Mouse (Mus musculus) c-Kit-positive CD71-positive TER-119-positive erythroid progenitor cells, embryonic 14.5 days (primary cell): ENCODE results near the gene Tmprss7.

ENCODE experiments used
- DNase-seq: peaks from one replicate; pipeline ENCODE4 v3.0.0-alpha.2; 2013; ENCODE audit warnings: low spot score

The Tmprss7 gene

DNA sequence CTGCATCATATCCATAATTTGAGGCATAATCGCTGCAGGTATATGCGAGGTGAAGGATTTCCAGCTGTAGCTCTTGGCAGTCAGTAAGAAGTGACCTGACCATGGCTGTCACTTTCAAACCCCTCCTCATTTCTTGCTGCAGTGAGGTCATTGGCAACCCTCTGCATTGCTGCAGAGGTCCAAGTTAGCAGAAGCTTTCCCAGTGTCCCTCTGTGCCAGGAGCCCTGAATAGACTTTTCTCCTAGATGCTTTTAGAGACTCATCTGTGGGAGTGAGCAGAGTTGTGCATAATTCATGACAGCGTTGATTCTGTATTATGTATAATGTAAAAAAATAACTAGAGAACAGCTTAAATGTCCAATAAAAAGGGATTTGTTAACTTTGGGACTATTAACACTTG is 8.2 kb downstream of the Tmprss7 start:
- DNase-seq: no peak

DNA sequence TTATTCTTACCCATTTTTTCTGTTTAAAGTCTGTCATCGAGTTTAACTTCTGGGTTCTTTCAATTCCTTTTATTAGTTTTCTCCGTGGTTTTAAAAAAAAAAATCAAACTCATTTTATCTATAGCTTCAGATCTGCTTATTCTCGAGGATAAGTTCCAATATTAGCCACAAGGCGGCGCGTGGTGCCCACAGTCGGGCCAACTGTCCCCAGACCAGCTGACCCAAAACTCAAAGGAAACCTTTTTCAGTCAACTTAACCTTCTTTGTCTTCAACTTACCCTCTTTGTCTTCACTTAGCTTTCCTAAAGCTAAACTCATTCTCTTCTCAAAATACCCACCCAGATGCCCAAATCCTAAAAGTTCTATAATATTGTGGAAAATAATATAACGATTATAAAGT is 8.6 kb downstream of the Tmprss7 start:
- peak; percentile 12 for DNase-seq

DNA sequence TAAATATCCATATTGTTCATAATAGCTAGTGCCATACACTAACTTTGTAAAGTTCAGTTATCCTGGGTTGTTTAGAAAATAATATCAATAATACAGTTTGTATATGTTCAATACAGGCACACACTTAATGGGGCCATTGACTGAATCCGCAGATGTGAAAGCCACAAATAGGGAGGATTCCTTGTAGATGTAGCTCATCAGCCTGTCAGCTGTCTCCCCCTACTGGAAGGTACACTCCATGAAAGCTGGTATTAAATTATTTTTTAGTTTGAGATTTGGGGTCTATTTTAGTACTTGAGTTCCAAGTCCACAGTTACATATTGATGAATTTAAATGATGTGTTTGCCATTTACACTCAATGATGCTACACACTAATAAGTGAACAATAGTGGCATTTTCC is 17.0 kb downstream of the Tmprss7 start:
- no peak for DNase-seq

DNA sequence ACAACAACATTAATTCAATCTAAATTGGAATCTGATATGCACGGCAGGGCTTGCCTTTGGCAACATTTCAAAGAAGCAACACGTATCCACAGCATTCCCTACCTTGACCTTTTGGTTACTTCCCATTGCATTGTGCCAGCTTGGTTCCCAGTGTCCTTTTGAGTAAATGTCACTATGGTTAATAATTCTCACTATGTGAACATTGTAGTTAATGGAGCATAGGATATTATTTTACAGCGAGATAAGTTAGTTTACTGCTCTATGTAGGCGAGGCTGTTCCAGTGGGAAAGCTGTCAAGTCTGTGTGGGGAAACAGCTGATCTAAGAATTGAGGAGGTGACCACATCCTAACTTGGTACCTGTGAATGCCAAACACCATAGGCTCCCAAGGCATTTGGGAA is 23.5 kb downstream of the Tmprss7 start:
- DNase-seq: no peak

DNA sequence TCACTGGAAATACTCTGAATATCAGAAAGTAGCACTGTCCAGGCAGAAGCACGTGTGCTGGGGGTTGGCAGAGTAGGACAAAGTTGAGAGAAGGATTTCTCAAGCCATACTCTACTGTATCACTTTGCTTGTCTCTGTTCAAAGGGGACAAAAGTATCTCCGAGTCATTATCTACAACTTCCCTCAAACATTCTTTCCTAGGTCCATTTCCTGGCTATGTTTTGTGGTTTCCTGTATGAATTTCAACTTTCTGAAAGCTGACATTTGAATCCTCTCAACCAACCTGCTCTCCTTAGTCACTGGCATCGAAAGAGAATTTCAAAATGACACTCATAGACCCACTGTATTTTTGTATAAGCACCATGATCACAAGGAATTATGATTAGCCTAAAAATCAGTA is 25.3 kb downstream of the Tmprss7 start:
- DNase-seq: no peak

DNA sequence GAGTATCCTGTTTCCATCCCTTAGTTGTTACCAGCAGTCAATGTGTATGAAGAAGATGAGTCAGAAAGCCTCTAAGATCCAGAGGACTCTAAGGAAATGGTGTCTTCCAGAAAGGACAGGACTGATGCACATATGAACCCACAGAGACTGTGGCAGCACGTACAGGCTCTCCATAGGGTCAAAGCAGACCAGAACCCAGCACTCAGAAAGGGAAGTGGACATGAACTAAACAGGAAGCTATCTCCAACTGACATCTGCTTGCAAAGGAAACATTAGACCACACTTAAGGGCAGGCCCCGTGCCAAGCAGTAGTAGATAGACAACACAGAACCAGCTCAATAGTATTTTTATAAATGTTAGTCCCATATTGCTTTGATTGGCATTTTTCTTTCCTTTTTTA is 27.3 kb downstream of the Tmprss7 start:
- no peak for DNase-seq

DNA sequence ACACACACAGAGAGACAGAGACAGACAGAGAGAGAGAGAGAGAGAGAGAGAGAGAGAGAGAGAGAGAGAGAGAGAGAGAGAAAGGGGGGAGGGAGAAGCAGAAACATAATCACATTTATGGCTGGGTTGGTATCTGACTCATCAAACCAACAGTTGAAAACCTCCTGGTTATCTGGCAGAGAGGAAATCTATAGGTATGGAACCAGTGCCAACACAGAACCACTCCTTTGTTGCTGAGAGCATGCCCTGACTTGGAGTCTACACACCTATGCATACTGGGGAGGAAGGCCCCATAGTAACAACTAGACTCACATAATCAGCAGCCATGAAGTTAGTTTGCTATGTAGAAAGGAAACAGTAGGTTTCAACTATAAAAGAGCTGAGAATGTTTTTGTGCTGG is 31.1 kb downstream of the Tmprss7 start:
- no peak for DNase-seq

DNA sequence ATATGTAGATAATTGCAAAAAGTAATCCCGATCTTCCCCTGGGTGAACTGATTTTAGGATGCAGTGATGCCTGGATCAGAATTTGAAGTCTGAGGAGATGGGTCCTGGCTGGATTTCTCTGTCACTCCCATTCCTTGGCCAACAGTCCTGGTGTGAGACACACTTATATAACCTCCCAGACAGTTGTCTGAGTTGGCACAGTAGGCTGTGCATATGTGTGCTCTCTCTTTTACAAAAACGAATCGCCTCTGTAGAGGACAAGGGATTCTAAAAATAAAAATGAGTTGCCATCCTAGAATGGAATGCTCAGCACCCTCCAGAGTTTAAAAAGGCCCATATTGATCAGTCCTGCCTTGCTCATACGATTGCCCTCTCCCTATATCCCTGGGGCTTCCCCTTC is 33.9 kb downstream of the Tmprss7 start:
- no peak for DNase-seq

DNA sequence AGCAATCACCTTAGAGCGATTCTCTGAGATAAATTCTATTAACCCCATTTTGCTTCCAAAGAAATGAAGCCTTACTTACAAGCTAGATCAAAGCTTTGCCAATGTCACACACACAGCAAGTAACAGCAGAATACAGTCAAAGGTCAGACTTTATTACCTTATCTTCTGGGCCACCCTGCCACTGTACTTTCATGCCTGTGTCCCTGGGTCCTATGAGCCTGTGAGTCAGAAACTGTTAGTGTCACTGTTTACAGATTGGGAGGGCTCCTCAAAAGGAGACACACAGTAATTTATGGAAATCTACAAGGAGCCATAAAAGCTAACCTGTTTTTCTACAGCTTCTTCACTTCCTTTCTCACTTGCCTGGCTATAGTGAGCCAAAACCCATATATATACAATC is 35.2 kb downstream of the Tmprss7 start:
- DNase-seq: no peak

DNA sequence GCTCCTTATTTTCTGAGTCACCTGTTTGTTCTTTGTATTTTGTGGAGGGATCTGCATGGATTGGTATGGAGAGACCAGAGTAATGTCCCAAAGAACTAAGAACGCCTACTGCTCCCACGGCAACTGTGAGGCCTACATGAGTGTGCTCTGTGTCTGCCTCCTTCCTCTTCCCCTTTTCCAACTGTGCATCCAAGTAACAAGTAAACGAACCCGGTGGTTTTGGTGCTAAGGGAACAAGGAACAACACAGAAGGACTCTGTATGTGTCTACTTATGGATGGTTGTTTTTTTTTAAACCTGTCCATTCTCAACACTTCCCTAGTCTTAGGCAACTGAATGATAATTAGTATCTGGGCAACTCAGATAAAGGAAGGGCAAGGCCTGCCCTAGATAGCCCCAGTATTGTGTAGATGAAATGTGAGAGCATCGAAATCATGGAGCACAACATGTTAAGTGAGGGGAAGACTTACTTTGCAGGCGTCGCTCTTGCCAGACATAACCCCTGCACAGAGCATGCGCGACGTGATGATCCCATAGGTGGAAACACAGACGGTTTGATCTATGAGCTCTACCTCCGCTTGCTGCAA is 35.8 kb downstream of the Tmprss7 start:
- no peak for DNase-seq

DNA sequence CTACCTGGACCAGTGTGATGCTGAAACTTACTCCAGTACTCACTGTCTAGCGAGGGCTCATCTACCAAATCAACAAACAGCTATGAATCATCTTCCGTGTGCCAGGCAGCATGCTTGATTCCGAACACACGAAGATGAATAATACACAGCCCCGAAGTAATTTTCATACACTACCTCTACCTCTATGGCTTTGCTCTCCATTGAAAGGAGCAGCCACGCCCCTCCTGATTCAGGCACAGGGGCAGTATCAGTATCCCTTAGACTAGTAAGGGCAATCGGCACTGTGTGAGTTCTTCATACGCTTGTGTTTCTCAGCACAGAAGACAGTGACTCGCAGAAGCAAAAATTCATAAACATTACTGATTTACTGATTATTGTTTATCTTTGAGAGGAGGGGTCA is 39.0 kb downstream of the Tmprss7 start:
- DNase-seq: no peak

DNA sequence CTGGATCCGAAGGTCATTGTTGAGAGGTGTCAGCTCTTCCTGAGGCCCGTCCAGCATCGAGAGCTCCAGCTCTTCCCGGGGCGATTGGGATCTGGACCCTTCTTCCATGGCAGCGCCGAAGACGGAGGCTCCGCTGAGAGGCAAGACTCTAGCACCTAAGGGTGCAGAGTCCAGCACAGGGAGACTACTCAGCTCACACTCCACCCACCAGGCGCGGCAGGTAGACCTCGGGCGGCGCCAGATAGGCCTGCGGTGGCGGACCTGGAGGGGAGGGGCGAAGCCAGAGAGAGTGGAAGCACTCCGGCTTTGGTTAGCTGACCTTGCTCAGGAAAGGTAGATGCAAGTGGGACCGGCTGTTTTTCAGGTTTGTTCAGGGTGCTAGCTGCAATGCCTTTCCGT is 39.5 kb downstream of the Tmprss7 start, which contains the start of gene BC016579:
TSS of gene BC016579 (minus strand) at position 135 of the 399 bp plus-strand sequence.
- no peak for DNase-seq

DNA sequence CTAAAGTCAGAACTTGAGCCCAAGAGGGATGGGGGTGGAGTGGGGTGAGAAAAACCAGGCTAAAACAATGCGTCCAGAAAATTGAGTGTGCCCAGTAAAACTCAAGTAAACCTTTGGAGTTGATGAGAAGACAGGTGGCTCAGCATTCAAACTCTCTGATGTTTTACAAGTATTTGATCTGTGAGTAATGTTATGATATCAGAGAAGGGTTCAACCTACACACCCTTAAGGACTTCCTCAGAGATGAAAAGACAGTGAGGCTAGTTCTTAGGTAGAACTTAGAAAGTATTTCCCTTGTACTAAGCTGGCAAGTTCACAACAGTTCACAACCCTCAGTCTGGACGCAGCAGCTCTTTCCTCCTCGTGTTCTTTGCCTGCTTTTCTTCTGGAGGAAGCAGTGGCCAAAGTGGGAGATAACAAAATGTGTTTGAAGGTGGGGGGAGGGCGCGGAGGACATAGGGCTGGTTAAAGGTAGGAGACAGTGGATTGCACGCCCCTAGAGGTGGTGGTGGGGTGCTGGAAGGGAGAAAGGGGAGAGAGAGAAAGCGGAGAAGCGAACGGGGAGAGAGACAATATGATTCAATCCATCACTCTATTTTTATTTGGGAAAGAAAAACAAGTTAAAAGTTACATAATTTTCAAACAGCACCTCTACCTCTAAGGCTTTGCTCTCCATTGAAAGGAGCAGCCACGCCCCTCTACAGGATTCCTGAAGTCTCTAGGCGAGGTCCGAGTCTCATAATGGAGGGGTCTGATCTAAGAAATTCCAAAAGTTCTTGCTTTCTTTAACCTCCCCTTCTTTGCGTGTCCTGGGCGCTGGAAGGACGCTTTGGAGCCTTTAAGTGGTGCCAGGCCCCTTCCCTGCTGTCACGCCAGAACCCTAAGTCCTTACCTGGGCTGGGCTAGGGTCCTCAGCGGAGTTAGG is 40.2 kb downstream of the Tmprss7 start:
- DNase-seq: no peak

DNA sequence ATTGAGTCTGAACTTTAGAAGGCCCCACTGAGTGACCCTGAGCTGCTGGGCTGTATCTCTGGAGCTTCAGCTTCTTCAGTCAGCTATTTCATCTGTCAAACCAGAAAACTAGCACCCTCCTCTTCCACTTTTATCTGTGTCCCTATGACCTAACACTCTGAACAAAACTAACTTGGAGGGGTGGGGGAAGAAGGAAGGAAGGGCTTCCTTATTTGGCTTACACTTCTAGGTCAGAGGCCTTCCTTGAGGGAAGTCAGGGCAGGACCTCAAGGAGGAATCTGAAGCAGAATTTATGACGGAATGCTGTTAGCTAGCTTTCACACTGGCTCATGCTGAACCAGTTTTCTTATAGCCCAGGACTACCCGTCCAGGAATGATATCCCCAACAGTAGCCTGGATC is 42.0 kb downstream of the Tmprss7 start:
- DNase-seq: no peak

DNA sequence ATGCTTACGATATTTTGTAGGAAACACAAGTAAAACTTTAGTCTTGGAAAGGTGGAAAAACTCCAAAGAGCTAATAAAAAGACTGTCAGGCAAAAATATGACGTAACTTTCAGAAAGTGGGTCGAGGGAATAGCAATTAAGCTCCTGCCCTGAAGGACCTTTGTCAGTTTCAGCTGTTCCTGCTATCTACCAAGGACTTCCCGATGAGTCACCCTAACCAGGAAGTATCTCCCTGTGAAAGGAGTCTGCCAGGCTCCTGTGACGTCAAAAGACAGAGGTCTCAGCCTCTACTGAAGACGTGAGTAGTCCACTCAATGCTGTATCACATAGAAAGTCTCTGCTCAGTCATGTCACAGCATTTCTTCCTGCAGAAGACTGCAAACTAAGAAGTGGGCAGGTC is 49.1 kb downstream of the Tmprss7 start:
- DNase-seq: no peak

DNA sequence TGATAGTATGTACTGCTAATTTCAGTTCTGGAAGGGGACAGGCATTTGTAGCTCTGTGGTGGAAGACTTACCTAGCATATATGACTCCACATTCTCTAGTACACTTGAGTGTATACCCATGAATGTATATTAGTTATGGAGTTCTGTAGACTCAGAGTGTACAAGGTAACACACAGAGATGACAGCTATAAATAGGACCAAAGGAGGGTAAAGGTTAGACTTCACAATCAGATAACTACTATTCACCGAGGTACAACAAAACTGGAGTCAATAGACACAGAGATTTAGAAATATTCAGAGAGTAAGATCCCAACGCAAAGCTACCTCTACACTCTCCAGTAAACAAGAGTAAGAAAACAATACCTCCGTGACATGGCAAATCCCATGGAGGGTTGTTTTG is 49.5 kb downstream of the Tmprss7 start:
- no peak for DNase-seq

DNA sequence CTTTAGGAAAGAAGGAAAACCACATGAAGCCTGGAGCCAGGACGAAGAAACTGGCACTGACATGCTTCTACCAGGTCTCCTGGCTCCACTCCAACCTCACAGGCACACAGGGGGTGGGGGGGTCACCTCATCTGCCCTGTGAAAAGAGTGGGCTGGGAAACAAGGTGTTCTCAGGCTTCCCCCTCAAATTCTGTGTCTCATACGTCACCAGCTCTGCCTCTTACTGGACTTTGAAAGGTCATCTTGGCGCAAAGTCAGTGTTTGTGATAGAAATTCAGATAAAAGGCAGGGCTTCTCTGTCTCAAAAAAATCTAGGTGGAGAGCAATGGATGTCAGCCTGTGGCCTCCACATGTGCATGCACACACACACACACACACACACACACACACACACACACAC is 52.2 kb downstream of the Tmprss7 start:
- no peak for DNase-seq

DNA sequence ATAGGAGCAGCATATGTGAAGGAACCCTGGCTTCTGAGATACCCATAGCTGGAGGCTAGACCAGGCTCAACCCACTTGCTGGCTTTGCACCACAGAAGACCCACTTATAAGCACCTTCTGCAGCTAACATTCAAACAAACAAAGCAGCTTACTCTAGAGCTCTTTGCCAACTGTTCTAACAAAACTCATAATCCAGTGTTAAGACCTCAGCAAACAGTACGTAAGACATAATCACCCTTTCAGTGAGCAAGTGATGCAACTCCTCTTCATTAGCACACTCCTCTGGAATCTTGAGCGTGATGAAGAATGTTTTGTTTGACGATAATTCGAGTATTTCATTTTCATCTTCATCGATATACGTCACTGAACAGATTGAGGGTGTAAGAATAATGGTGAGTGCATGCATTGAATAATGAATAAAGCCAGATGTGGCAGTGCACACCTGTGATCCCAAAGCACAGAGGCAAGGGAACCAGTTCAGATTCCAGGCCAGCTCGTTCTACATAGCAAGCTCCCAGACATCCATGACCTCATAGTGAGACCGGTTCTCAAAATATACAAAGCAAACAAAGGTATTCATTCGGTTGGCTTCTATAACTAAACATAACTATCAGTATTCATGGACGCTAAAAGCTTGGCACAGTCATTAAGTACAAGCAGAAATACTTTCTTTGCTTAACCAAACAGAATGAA is 53.2 kb downstream of the Tmprss7 start:
- DNase-seq: no peak

DNA sequence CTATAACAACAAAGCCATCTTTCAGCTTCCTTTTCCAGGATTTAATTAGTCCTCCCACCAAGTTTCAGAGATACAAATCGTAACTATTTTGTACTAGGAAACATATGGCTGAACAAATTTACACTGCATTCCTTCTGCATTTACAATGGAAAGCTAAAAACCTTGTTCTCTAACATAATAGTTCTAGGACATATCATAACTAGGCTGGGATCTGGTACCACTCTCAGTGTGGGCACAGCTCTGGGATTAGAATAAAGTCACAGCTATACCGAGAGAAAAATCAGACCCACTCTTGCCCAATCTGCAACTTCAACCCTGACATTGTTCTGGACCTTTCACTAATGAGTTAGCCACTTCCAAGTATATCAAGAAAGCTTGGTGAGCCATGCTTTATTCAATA is 57.6 kb downstream of the Tmprss7 start:
- DNase-seq: no peak

DNA sequence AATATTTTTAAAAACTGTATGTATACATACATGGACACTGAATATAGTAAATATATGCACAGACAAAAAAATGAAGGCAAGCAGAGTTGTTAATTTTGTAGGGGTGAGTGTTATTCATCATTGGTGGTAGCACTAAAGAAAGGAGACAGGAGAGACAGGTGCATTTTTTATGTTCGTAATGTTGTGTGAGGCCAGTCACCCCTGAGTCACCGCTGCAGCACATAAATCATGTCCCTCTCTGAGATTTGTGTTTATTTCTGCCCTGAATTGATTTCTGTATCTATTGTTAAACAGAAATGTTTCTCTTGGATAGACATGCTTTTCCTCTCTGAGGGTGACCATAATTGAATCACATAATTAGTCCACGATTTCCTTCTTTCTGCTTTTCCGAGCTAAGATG is 61.0 kb downstream of the Tmprss7 start:
- no peak for DNase-seq

DNA sequence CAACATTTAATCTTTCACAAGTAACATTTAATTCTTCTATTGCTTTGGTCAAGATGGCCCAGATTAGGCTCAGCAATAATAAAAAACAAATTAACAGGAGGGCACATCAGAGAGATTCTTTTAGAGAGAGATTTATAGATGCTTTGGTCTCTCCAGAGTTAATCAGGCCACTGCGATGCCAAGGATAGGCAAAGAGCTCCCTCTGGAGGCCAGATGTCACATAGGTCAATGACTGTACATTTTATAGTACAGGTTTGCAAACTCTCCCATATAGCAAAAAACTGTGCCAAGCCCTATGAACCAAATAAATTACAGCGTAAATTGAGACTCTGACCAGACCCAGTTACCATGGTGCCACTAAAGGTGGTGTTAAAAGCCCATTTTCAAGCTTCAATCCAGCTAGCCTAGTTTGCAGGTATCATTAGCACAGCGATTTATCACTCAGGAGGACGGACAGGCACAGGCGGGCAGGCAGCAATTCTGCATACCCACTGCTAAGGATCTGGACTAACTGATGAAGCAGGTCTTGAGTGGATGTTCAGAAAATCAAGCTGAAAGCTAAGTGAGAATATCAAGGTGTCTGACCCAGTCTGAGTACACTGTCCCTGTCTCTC is 63.0 kb downstream of the Tmprss7 start:
- peak; percentile 39 for DNase-seq

DNA sequence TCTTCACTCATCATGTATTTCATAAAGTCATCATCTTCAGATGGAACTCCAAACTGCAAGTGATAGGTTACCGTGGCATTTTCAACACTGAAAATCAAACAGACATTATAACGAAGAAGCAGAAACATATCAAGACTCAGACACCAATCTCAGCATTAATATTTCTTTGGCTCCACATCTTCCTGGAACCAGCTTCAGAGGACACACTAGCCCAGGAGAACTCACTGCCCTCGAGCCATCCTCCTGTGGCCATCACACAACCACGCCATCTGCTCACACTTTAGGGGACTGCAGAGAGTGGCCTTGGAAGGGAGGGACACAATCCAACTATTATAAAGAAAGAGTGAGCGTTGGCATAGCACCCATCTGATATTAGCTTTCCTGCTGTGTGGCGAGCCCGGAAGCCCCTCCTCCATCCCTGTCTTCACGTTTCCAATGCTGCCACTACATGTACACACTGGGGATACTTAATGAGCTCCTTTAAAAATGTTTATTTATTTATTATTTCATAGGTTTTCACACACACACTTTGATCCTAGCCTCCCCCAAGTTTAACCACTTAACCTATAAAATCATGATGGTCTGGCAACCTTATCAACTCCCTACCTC is 63.9 kb downstream of the Tmprss7 start:
- DNase-seq: no peak
